ENCODE assay signal across 10 mouse cellular contexts in the genomic region with DNA sequence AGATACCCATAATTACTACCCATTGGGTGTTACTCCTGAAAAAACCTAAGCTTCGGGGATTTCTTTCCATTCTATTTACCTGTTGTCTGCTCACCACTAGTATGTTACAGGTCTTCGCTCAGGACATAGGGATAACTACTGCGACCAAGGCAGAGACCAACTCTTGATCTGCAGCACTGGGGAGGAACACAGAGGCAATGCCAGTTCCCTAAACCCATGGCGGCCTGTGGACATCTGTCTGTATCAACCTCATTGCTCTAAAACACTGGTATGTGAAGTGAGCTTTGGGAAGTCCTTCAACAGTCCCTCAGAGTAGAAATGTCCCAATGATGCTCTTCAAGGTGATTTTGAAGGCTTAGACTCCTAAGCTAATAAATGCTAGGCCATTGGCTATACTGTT.
DNase-seq lines count a peak whose midpoint lies in the region; ATAC-seq lines count a peak whose summit lies in the region.
"Had no signal": no experiment of that assay in that cellular context is flagged by ENCODE, and none has a peak within 500 bp of the region (broad histone marks: within the 10 kb centered on the region; RNA-seq: fewer than 3 reads in every experiment).

No protein-coding gene starts in this region.

- H3K27me3 ChIP-seq in heart, embryonic 12.5 days (replicated peaks) = no peaks in the 10 kb centered on the region
- no peaks in the 10 kb centered on the region for H3K27me3 ChIP-seq in kidney, embryonic 14.5 days (ENCODE audit: control insufficient read depth, insufficient read depth, low read length)
- H3K27me3 ChIP-seq in neural tube, embryonic 13.5 days = no peaks in the 10 kb centered on the region

- H3K27ac ChIP-seq in heart, embryonic 12.5 days (ENCODE audit: poor library complexity, severe bottlenecking) = peak overlapping the region; percentile 87
- peak overlapping the region; percentile 17; the same call in 1 of the 2 replicates for H3K27ac ChIP-seq in kidney, embryonic 14.5 days (ENCODE audit: low read depth, low read length)
- peak overlapping the region; percentile 56; the same call in 1 of the 2 replicates for H3K27ac ChIP-seq in neural tube, embryonic 13.5 days (replicated peaks)
- H3K27ac ChIP-seq: midbrain, embryonic 10.5 days had no signal

- peak overlapping the region; percentile 49 for H3K4me2 ChIP-seq in heart, embryonic 12.5 days
- H3K4me2 ChIP-seq in kidney, embryonic 14.5 days (replicated peaks; ENCODE audit: low read depth, low read length) = no peak overlapping the region
- H3K4me2 ChIP-seq in neural tube, embryonic 13.5 days = no peak overlapping the region

- 83% methylated on average over 4 of the region's 4 CpGs for WGBS in heart, embryonic 12.5 days
- 93% methylated on average over 4 of the region's 4 CpGs for WGBS in kidney, embryonic 14.5 days
- 95% methylated on average over 4 of the region's 4 CpGs for WGBS in neural tube, embryonic 13.5 days

- peaks cover 52% of the 10 kb centered on the region for H3K4me1 ChIP-seq in heart, embryonic 12.5 days (replicated peaks)
- peaks cover 8% of the 10 kb centered on the region; the same call in 1 of the 2 replicates for H3K4me1 ChIP-seq in kidney, embryonic 14.5 days (ENCODE audit: control insufficient read depth, insufficient read depth, low read length)
- peaks cover 13% of the 10 kb centered on the region for H3K4me1 ChIP-seq in neural tube, embryonic 13.5 days (replicated peaks)
- H3K4me1 ChIP-seq: midbrain, embryonic 10.5 days had no signal

- DNase-seq in heart, postnatal 4 days = no peak
- no peak for DNase-seq in kidney, postnatal 14 days
- no peak for DNase-seq in neural tube, embryonic 10.5 days (ENCODE audit: extremely low spot score, low spot score)

- H3K9me3 ChIP-seq in heart, embryonic 12.5 days (replicated peaks) = no peaks in the 10 kb centered on the region
- H3K9me3 ChIP-seq in kidney, embryonic 14.5 days (ENCODE audit: control insufficient read depth, low read length) = no peaks in the 10 kb centered on the region
- no peaks in the 10 kb centered on the region for H3K9me3 ChIP-seq in neural tube, embryonic 13.5 days
- H3K9me3 ChIP-seq: midbrain, embryonic 10.5 days had no signal

- H3K9ac ChIP-seq in heart, embryonic 12.5 days = no peak overlapping the region
- H3K9ac ChIP-seq in kidney, embryonic 14.5 days (ENCODE audit: low read depth, low read length) = no peak overlapping the region
- H3K9ac ChIP-seq in neural tube, embryonic 13.5 days = no peak overlapping the region
- H3K9ac ChIP-seq: liver, postnatal 0 days had no signal

- H3K36me3 ChIP-seq in heart, embryonic 12.5 days = no peaks in the 10 kb centered on the region
- H3K36me3 ChIP-seq in kidney, embryonic 14.5 days (ENCODE audit: control insufficient read depth, insufficient read depth, low read length) = no peaks in the 10 kb centered on the region
- H3K36me3 ChIP-seq in neural tube, embryonic 13.5 days = no peaks in the 10 kb centered on the region
- H3K36me3 ChIP-seq: midbrain, embryonic 10.5 days had no signal

- no peak overlapping the region for H3K4me3 ChIP-seq in heart, embryonic 12.5 days
- no peak overlapping the region for H3K4me3 ChIP-seq in kidney, embryonic 14.5 days (ENCODE audit: low read length)
- no peak overlapping the region for H3K4me3 ChIP-seq in neural tube, embryonic 13.5 days
- H3K4me3 ChIP-seq: midbrain, embryonic 10.5 days; myocyte had no signal

- no peak for ATAC-seq in heart, embryonic 12.5 days (ENCODE audit: insufficient number of reproducible peaks, low FRiP score)
- ATAC-seq in kidney, embryonic 14.5 days (ENCODE audit: low FRiP score, low TSS enrichment) = 0 out of 2 replicates have a peak, but pooled peaks have one; percentile 9
- no peak for ATAC-seq in neural tube, embryonic 13.5 days (ENCODE audit: low read depth)
- no peak for ATAC-seq in erythroid progenitor cell, adult 5-6 weeks (replicated peaks; ENCODE audit: low FRiP score, poor library complexity, severe bottlenecking)

Comparison
In these comparisons a context has a peak if more than half of its experiments do, and no peak if none do; other contexts are left out.
1. H3K27ac ChIP-seq: peak in every context shown above with its lines; median percentile 87 in heart, embryonic 12.5 days; 56 in neural tube, embryonic 13.5 days; 17 in kidney, embryonic 14.5 days.